Mouse (Mus musculus) embryonic facial prominence, embryonic 15.5 days (tissue): ENCODE data around the gene Wdr95. TPM values are rescaled to one million over a fixed set of nuclear protein-coding genes. Genes with fewer than 3 reads are reported as not detected.

Experiments used
- ATAC-seq: fragments of 200-750 bp; cut with Nextera tagmentation; 2 replicates; pipeline ENCODE4 v1.8.0; 2017; ENCODE audit warnings: low read depth, moderate TSS enrichment; ENCODE audit not compliant: insufficient number of reproducible peaks, low FRiP score, low TSS enrichment
- H3K27ac ChIP-seq: fragments of 300-500 bp; sonication (generic); replicated peaks from 2 replicates; pipeline ENCODE4 v1.5.1; 2015; ENCODE audit warnings: mild to moderate bottlenecking, inconsistent platforms
- H3K27me3 ChIP-seq: fragments of 300-500 bp; sonication (generic); 2 replicates; pipeline ENCODE4 v1.6.1; 2015; ENCODE audit warnings: inconsistent platforms
- H3K36me3 ChIP-seq: fragments of 300-500 bp; sonication (generic); 2 replicates; pipeline ENCODE4 v1.6.1; 2015; ENCODE audit warnings: mild to moderate bottlenecking, inconsistent platforms
- H3K4me1 ChIP-seq: fragments of 300-500 bp; sonication (generic); 2 replicates; pipeline ENCODE4 v1.6.1; 2015; ENCODE audit warnings: inconsistent platforms
- H3K4me2 ChIP-seq: fragments of 300-500 bp; sonication (generic); replicated peaks from 2 replicates; pipeline ENCODE4 v1.6.1; 2015; ENCODE audit warnings: mild to moderate bottlenecking, inconsistent platforms
- H3K4me3 ChIP-seq: fragments of 300-500 bp; sonication (generic); replicated peaks from 2 replicates; pipeline ENCODE4 v1.5.1; 2015; ENCODE audit warnings: mild to moderate bottlenecking, inconsistent platforms
- H3K9ac ChIP-seq: fragments of 300-500 bp; sonication (generic); 2 replicates; pipeline ENCODE4 v1.6.1; 2015; ENCODE audit warnings: inconsistent platforms
- H3K9me3 ChIP-seq: fragments of 300-500 bp; sonication (generic); replicated peaks from 2 replicates; pipeline ENCODE4 v1.6.1; 2016; ENCODE audit warnings: inconsistent platforms
- WGBS: fragments of 180-500 bp; shearing (Covaris S2); methylation state at CpG from one replicate; pipeline ENCODE4 v1.1.7; 2015; 5-methylcytosine and 5-hydroxymethylcytosine counted together
- polyA plus RNA-seq: library from polyadenylated mRNA; unstranded; fragments of >200 nt; fragmentation: Nextera tagmentation; extraction: Ambion mirVana; gene quantifications from 2 replicates; pipeline ENCODE4 v1.2.1, GENCODE M21; 2015

Wdr95 gene
- polyA plus RNA-seq, 1 experiment from 2014 or later: 1.5 TPM

DNA sequence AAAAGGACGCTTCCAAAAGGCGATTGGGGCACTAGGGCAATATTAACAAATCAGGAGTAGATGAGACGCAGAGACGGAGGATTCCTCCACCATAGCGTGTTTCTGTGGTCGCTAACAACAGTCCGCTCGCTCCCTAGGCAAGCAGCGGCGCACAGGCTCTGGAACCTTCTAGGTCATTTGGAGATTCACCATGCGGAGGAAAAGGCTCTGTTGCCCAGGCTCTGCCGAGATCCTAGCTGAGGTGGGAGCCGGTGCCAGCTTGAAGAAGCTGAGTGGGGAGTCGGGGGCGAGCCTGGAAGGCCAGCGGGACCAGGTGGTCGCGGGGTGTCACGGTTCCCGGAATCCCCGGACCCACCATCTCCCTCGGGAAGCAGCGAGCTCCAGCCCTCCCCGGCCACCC is 107.1 kb downstream of the Wdr95 start:
- Histone ChIP-seq H3K9ac (peak overlapping the region; percentile 65), H3K36me3 (peaks cover 31% of the 10 kb centered on the region), H3K27ac (peak overlapping the region; percentile 89), H3K4me1 (peaks cover 18% of the 10 kb centered on the region), H3K9me3 (no peaks in the 10 kb centered on the region), H3K4me3 (peak overlapping the region; percentile 79), H3K27me3 (no peaks in the 10 kb centered on the region), H3K4me2 (peak overlapping the region; percentile 88)
- WGBS: under 1% methylated on average over 24 of the region's 24 CpGs
- no peak for ATAC-seq

DNA sequence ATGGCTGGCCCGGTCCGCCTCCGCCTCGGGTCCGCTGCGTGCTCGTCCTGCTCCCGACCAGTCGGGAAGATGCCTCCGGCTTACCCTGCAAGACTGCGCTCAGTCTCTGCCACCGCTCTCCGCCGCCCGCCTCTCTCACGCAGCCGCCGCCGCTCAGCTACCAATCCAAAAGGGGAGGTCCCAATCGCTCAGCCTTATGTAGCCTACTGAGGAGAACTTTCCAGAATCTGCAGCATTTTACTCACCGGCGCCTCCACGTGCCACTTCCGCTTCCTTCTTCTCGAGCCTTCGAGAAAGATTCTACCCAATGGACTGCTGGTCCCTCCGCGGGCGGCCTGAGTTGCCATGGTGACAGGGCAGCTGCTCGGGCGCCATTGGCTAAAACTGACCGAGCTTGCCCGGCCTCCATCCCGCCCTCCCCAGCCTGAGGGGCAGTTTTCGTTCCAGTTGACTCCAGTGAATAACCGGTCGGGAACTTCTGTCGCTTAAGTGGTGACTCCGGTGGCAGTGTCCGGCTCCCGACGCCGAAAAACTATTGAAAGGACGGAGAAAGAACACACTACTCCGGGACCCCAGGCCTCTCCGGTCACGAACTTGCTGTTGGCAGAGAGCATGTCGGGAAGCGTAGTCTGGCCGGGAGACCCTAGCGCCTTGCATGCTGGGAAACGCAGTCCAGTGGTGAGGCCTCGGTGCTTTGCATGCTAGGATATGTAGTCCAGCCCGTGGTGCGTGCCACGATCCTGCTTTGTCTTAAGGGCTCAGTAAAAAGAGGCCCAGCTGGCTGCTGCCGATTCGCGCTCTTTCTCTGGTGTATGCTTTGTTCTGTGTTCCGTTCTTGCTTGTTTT is 107.8 kb downstream of the Wdr95 start, which contains the start of gene Hsph1:
Hsph1 (minus strand) TSS at position 302 of the 846 bp plus-strand sequence.
- Histone ChIP-seq H3K27ac (peak within 1 kb of the TSS; percentile 89), H3K9ac (peak within 1 kb of the TSS; percentile 65), H3K4me2 (peak within 1 kb of the TSS; percentile 88), H3K4me1 (peaks cover 18% of the 10 kb centered on the region), H3K4me3 (peak within 1 kb of the TSS; percentile 79), H3K9me3 (no peaks in the 10 kb centered on the region), H3K36me3 (peaks cover 23% of the 10 kb centered on the region), H3K27me3 (no peaks in the 10 kb centered on the region)
- ATAC-seq: peak; percentile 99
- WGBS: under 1% methylated on average over 60 of the region's 60 CpGs

- Histone ChIP-seq H3K9ac (no peak overlapping the region), H3K4me3 (peak overlapping the region; percentile 79), H3K9me3 (no peaks in the 10 kb centered on the region), H3K4me2 (peak overlapping the region; percentile 88), H3K27me3 (no peaks in the 10 kb centered on the region), H3K27ac (peak overlapping the region; percentile 83; the same call in 1 of the 2 replicates), H3K4me1 (peaks cover 18% of the 10 kb centered on the region), H3K36me3 (peaks cover 14% of the 10 kb centered on the region; the same call in 1 of the 2 replicates)
- no peak for ATAC-seq
- whole genome bisulfite sequencing: 26% methylated on average over 8 of the region's 8 CpGs
Observed at GRCm38 (mm10) chr5:149637306-149637705, 108.8 kb downstream of the Wdr95 start.

DNA sequence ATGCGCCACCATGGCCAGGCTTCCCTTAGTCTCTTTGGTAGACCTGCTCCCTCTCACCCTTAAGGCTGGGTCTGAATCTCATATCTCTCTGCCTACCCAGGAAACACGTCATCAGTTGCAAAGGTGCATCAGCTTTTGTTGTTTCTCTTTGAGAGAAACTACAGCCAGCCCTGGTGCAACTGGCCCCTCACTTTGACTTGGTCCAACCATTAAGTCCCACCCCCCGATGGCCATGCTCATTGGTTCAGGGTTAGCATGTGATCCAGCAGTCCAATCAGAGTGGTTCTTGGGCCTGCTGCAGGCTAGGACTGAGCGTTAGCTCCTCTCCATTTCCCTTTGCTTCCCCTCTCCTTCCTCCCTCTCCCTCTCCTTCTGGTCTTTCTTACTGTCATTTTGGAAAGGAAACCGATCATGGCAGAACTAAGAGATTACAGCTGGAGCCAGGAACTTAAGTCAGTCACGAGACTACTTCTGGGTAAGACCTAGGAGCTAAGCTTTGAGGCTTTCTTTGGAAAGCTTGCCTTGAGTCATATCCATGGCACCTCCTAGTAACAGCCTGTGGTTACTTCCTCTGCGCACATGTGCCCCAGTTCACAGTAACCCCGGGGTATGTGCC is 112.9 kb downstream of the Wdr95 start:
- Histone ChIP-seq H3K9ac (no peak overlapping the region), H3K4me1 (no peaks in the 10 kb centered on the region), H3K4me3 (no peak overlapping the region), H3K9me3 (no peaks in the 10 kb centered on the region), H3K4me2 (no peak overlapping the region), H3K27me3 (no peaks in the 10 kb centered on the region), H3K36me3 (no peaks in the 10 kb centered on the region), H3K27ac (no peak overlapping the region)
- no peak for ATAC-seq
- 74% methylated on average over 8 of the region's 8 CpGs for WGBS

DNA sequence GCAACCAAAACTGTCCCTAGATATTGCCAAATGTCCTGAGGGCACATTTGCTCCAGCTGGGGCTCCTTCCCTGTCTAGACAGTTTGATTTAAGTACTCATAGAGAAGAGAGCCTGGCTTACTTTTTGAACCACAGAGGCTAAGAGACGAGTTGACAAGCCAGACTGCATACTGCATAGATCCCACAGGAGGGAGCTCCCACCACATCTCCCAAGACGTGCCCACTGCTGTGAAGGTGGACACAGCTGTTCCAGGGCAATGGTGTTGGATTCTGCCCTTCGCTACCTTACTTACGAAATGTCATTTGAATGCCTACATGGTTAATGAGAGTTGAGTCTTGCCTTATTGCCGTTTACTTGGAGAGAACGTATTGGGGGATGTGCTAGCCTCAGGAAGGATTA is 113.9 kb downstream of the Wdr95 start:
- H3K27me3 ChIP-seq: no peaks in the 10 kb centered on the region
- H3K9ac ChIP-seq: no peak overlapping the region
- H3K4me3 ChIP-seq: no peak overlapping the region
- no peak overlapping the region for H3K27ac ChIP-seq
- peak; percentile 29; the same call in 1 of the 2 replicates for ATAC-seq
- H3K36me3 ChIP-seq: no peaks in the 10 kb centered on the region
- WGBS: 48% methylated on average over 6 of the region's 6 CpGs
- no peaks in the 10 kb centered on the region for H3K4me1 ChIP-seq
- H3K4me2 ChIP-seq: no peak overlapping the region
- no peaks in the 10 kb centered on the region for H3K9me3 ChIP-seq

GRCm38 (mm10) chr5:149642783-149643509 is 114.5 kb downstream of the Wdr95 start:
- Histone ChIP-seq H3K27me3 (no peaks in the 10 kb centered on the region), H3K9ac (no peak overlapping the region), H3K4me1 (no peaks in the 10 kb centered on the region), H3K36me3 (no peaks in the 10 kb centered on the region), H3K27ac (no peak overlapping the region), H3K4me2 (no peak overlapping the region), H3K9me3 (no peaks in the 10 kb centered on the region), H3K4me3 (no peak overlapping the region)
- 75% methylated on average over 11 of the region's 11 CpGs for WGBS
- no peak for ATAC-seq

DNA sequence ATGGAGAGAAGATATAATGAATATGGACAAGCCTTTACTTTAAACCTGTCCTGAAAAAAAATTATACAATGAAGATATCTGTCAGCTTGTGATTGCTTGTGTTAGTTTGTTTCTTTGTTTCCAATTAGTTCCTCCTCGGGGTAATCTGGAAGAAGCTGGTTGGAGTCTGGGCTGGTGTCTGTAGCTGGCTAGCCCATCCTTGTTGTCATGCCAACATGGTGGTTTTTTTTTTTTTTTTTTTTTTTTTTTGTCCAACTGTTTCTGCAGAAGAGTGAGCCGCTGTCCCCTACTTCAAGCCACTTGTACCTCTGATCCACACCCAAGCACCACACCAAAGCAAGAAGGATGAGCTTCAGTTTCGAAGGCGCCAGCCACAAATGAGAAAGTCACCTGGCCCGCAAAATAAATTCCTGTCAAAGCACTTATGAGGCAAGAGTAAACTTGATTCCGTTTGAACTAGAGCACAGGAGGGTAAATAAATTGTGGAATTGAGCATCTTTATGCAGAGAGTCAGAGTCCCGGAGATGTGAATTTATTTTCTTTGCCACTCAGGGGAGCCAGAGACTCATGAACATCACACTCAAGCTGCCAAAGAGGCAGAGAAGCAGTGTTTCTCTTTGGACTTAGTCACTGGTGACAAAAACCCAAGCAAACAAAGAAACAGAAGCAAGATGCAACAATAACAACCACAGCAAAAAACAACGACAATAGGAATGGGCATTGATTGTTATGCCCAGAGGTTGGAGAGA is 119.1 kb downstream of the Wdr95 start:
- Histone ChIP-seq H3K27me3 (no peaks in the 10 kb centered on the region), H3K27ac (no peak overlapping the region), H3K36me3 (no peaks in the 10 kb centered on the region), H3K4me3 (no peak overlapping the region), H3K4me1 (no peaks in the 10 kb centered on the region), H3K9ac (no peak overlapping the region), H3K9me3 (no peaks in the 10 kb centered on the region), H3K4me2 (no peak overlapping the region)
- WGBS: 62% methylated on average over 8 of the region's 8 CpGs
- no peak for ATAC-seq

GRCm38 (mm10) chr5:149648196-149648595 is 119.7 kb downstream of the Wdr95 start:
- H3K36me3 ChIP-seq: no peaks in the 10 kb centered on the region
- no peak overlapping the region for H3K9ac ChIP-seq
- no peak overlapping the region for H3K27ac ChIP-seq
- ATAC-seq: no peak
- no peak overlapping the region for H3K4me2 ChIP-seq
- H3K27me3 ChIP-seq: no peaks in the 10 kb centered on the region
- no peaks in the 10 kb centered on the region for H3K9me3 ChIP-seq
- WGBS: 65% methylated on average over 4 of the region's 4 CpGs
- H3K4me3 ChIP-seq: no peak overlapping the region
- no peaks in the 10 kb centered on the region for H3K4me1 ChIP-seq

- Histone ChIP-seq H3K27me3 (no peaks in the 10 kb centered on the region), H3K36me3 (no peaks in the 10 kb centered on the region), H3K4me3 (no peak overlapping the region), H3K9ac (no peak overlapping the region), H3K4me1 (no peaks in the 10 kb centered on the region), H3K27ac (no peak overlapping the region), H3K4me2 (no peak overlapping the region), H3K9me3 (no peaks in the 10 kb centered on the region)
- no peak for ATAC-seq
- WGBS: 77% methylated on average over 6 of the region's 6 CpGs
Observed at GRCm38 (mm10) chr5:149648895-149649406, 120.5 kb downstream of the Wdr95 start.

- no peak for ATAC-seq
- H3K4me1 ChIP-seq: no peaks in the 10 kb centered on the region
- H3K4me2 ChIP-seq: no peak overlapping the region
- H3K36me3 ChIP-seq: no peaks in the 10 kb centered on the region
- H3K9ac ChIP-seq: no peak overlapping the region
- no peak overlapping the region for H3K4me3 ChIP-seq
- 82% methylated on average over 14 of the region's 14 CpGs for WGBS
- no peaks in the 10 kb centered on the region for H3K9me3 ChIP-seq
- H3K27ac ChIP-seq: no peak overlapping the region
- H3K27me3 ChIP-seq: no peaks in the 10 kb centered on the region
Observed at GRCm38 (mm10) chr5:149649499-149650178, 121.2 kb downstream of the Wdr95 start.
